Mouse (Mus musculus) kidney, embryonic 14.5 days (tissue): Measurements from ENCODE around the gene Hypk. TPM values are rescaled to one million over a fixed set of nuclear protein-coding genes. Genes with fewer than 3 reads are reported as not detected.

ENCODE experiments used
- ATAC-seq: fragments of 200-750 bp; cut with Nextera tagmentation; 2 replicates; pipeline ENCODE4 v1.8.0; 2017; ENCODE audit warnings: moderate number of reproducible peaks, mild to moderate bottlenecking, moderate TSS enrichment, moderate library complexity; ENCODE audit not compliant: low FRiP score, low TSS enrichment
- H3K27ac ChIP-seq: fragments of 300-500 bp; sonication (generic); 2 replicates; pipeline ENCODE4 v1.5.1; 2014; ENCODE audit warnings: low read depth, mild to moderate bottlenecking, low read length, moderate library complexity, mixed read lengths
- H3K27me3 ChIP-seq: fragments of 300-500 bp; sonication (generic); 2 replicates; pipeline ENCODE4 v1.6.1; 2014; ENCODE audit warnings: mild to moderate bottlenecking, low read length; ENCODE audit not compliant: control insufficient read depth, insufficient read depth
- H3K36me3 ChIP-seq: fragments of 300-500 bp; sonication (generic); 2 replicates; pipeline ENCODE4 v1.6.1; 2014; ENCODE audit warnings: low read length, mixed read lengths; ENCODE audit not compliant: control insufficient read depth, insufficient read depth
- H3K4me1 ChIP-seq: fragments of 300-500 bp; sonication (generic); 2 replicates; pipeline ENCODE4 v1.6.1; 2014; ENCODE audit warnings: low read length, mixed read lengths; ENCODE audit not compliant: control insufficient read depth, insufficient read depth
- H3K4me2 ChIP-seq: fragments of 300-500 bp; sonication (generic); replicated peaks from 2 replicates; pipeline ENCODE4 v1.6.1; 2014; ENCODE audit warnings: low read depth, mild to moderate bottlenecking, low read length
- H3K4me3 ChIP-seq: fragments of 300-500 bp; sonication (generic); 2 replicates; pipeline ENCODE4 v1.5.1; 2014; ENCODE audit warnings: mild to moderate bottlenecking, low read length
- H3K9ac ChIP-seq: fragments of 300-500 bp; sonication (generic); 2 replicates; pipeline ENCODE4 v1.6.1; 2014; ENCODE audit warnings: low read depth, mild to moderate bottlenecking, low read length, moderate library complexity
- H3K9me3 ChIP-seq: fragments of 300-500 bp; sonication (generic); 2 replicates; pipeline ENCODE4 v1.6.1; 2016; ENCODE audit warnings: low read length; ENCODE audit not compliant: control insufficient read depth
- WGBS: fragments of 180-500 bp; shearing (Covaris S2); extraction: QIAGEN DNeasy Blood & Tissue Kit; methylation state at CpG from one replicate; pipeline ENCODE4 v1.1.7; 2014; 5-methylcytosine and 5-hydroxymethylcytosine counted together
- microRNA-seq: library from miRNA; unstranded; fragments of <30 nt; microRNA quantifications from one replicate; pipeline ENCODE4, GENCODE M21; 2016
- polyA plus RNA-seq: library from polyadenylated mRNA; unstranded; fragments of >200 nt; fragmentation: Nextera tagmentation; extraction: Ambion mirVana; gene quantifications from 2 replicates; pipeline ENCODE4 v1.2.1, GENCODE M21; 2014

Gene Hypk
- polyA plus RNA-seq, 1 experiment from 2014 or later, result 116 TPM

DNA sequence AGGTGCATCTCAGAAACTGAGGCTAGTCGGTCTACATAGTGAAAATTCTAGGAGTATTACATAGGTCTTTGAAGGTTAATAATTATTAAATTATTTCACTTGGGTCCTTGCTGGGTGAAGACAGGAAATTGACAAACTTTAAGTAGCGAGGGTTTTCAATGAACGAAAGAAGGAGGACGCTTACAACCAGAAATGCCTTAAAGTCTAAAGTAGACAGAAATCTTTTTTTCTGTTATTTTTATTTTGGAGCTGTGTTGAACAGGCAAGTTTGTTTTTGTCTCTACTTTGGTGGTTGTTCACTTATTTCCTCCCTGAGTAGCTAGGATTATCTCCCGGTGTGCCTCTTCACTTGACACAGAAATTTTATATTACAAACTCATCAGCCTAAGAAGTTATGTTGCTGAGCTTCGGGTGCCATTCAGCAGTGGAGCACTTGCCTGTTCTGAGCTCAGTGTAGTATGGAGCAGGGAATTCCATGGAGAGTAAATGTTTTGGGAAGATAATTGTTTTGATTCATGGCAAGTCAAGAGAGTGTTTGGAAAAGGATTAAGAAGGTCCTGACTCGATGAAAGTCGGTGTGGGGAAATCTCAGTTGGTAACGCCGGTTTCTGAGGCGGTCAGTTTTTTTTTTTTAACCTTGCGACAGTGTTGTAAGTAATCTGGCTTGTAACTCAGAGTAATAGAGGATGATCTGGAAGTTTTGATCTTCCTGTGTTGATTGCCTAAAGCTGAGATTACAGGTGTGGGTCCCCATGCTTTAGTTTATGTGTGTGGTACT is 54.3 kb downstream of the Hypk start:
- Histone ChIP-seq H3K27me3 (no peaks in the 10 kb centered on the region), H3K4me3 (peak overlapping the region; percentile 54), H3K4me1 (peaks cover 12% of the 10 kb centered on the region), H3K4me2 (peak overlapping the region; percentile 72), H3K27ac (no peak overlapping the region), H3K36me3 (peaks cover 14% of the 10 kb centered on the region), H3K9ac (peak overlapping the region; percentile 68), H3K9me3 (no peaks in the 10 kb centered on the region)
- ATAC-seq, result no peak
- 18% methylated on average over 12 of the region's 12 CpGs for WGBS

DNA sequence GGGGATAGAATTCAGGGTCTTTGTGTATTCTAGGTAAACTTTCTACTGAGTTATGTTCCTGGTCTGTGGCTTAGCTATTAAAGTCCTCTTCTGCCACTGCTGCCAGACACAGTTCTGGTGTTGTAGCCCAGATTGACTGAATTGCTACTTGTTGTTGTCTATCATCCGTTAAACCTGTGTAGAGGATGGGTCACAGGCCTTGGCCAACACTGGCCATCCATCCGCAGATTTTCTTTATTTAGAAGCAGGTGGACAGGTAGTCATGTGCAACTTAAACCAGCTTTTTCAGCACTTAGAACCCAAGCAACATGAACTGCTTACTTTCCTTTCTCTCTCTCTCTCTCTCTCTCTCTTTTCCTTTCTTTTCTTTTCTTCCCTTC is 54.9 kb downstream of the Hypk start:
- H3K9me3 ChIP-seq, result no peaks in the 10 kb centered on the region
- no peak for ATAC-seq
- 85% methylated on average over 2 of the region's 2 CpGs for WGBS
- peaks cover 14% of the 10 kb centered on the region for H3K36me3 ChIP-seq
- peak overlapping the region; percentile 68 for H3K9ac ChIP-seq
- no peak overlapping the region for H3K27ac ChIP-seq
- peak overlapping the region; percentile 72 for H3K4me2 ChIP-seq
- H3K4me1 ChIP-seq, result peaks cover 12% of the 10 kb centered on the region
- no peaks in the 10 kb centered on the region for H3K27me3 ChIP-seq
- peak overlapping the region; percentile 54 for H3K4me3 ChIP-seq

Small RNA genes lying within 50 kb of the gene (microRNA-seq; reads per million reads assigned to microRNA genes)
- gene Gm22953, result not detected

Other genes with a start within 250 kb of the Hypk start
- 55.0 and 91.9 TPM in 2 replicates for gene Trp53bp1, start 181.9 kb upstream of the Hypk start, polyA plus RNA-seq
- gene Map1a, start 163.7 kb upstream of the Hypk start, polyA plus RNA-seq, result 5.8 and 7.0 TPM in 2 replicates
- 10.1 and 13.3 TPM in 2 replicates for gene Ppip5k1, start 97.9 kb upstream of the Hypk start, polyA plus RNA-seq
- gene Ckmt1, start 95.6 kb upstream of the Hypk start, polyA plus RNA-seq, result 3.3 and 7.9 TPM in 2 replicates
- gene Strc, start 66.1 kb upstream of the Hypk start, polyA plus RNA-seq, result not detected in 2 replicates
- 542 and 571 TPM in 2 replicates for gene Pdia3, start 39.5 kb upstream of the Hypk start, polyA plus RNA-seq
- gene Catsper2, start 39.5 kb upstream of the Hypk start, polyA plus RNA-seq, result 2.2 and 2.8 TPM in 2 replicates
- 12.0 and 12.2 TPM in 2 replicates for gene Ell3, start 9.0 kb upstream of the Hypk start, polyA plus RNA-seq
- 522 and 664 TPM in 2 replicates for gene Serf2, start 4.1 kb upstream of the Hypk start, polyA plus RNA-seq
- gene Serinc4, start 3.5 kb downstream of the Hypk start, polyA plus RNA-seq, result 0.20 and 0.24 TPM in 2 replicates
- gene Mfap1b, start 20.8 kb downstream of the Hypk start, polyA plus RNA-seq, result 47.8 and 53.2 TPM in 2 replicates
- 21.5 and 28.0 TPM in 2 replicates for gene Mfap1a, start 53.4 kb downstream of the Hypk start, polyA plus RNA-seq
- gene Wdr76, start 53.4 kb downstream of the Hypk start, polyA plus RNA-seq, result 11.0 and 11.9 TPM in 2 replicates